21 mouse cellular contexts compared by ENCODE assay signal in the genomic region with DNA sequence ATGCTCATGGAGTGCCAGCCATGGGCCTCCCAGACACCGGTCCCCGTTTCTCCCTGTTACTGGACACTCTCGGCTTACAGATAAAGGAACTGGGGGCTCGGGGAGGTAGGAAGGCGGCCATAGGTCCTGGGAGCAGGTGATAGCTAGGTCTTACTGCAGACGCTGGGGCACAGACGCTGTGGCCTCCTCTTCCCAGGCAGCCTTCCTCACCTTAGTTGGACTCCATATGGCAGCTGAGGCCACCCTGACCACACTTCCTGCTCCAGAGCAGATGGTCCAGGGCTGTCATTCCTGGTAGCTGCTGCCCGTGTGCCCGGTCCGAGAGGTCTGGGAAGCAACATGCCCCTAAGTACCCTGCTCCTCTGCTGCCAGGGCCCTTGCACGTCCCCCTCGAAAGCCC. TPM values are rescaled to one million over a fixed set of nuclear protein-coding genes. Genes with fewer than 3 reads are reported as not detected.
DNase-seq lines count a peak whose midpoint lies in the region; ATAC-seq lines count a peak whose summit lies in the region.
"Had no signal": no experiment of that assay in that cellular context is flagged by ENCODE, and none has a peak within 500 bp of the region (broad histone marks: within the 10 kb centered on the region; RNA-seq: fewer than 3 reads in every experiment).

No protein-coding gene starts in this region.

- no peaks in the 10 kb centered on the region for H3K9me3 ChIP-seq in heart, embryonic 11.5 days (replicated peaks; ENCODE audit: control insufficient read depth, low read length)
- H3K9me3 ChIP-seq: forebrain, embryonic 15.5 days; heart, embryonic 12.5 days; hindbrain, embryonic 15.5 days; intestine, embryonic 15.5 days; kidney, embryonic 15.5 days; liver, embryonic 13.5 days; stomach, embryonic 15.5 days had no signal

- ATAC-seq in heart, embryonic 11.5 days (replicated peaks; ENCODE audit: insufficient number of reproducible peaks, low FRiP score, low TSS enrichment) = no peak
- ATAC-seq: forebrain, embryonic 15.5 days; intestine, embryonic 15.5 days had no signal

- H3K4me2 ChIP-seq in heart, embryonic 11.5 days = no peak overlapping the region
- H3K4me2 ChIP-seq: forebrain, embryonic 15.5 days; heart, embryonic 12.5 days; hindbrain, embryonic 15.5 days; intestine, embryonic 15.5 days; kidney, embryonic 15.5 days; liver, embryonic 13.5 days; stomach, embryonic 15.5 days had no signal

- 81% methylated on average over 12 of the region's 12 CpGs for WGBS in heart, embryonic 11.5 days (ENCODE audit: insufficient replicate concordance)

- no peaks in the 10 kb centered on the region for H3K36me3 ChIP-seq in heart, embryonic 11.5 days (ENCODE audit: control insufficient read depth, insufficient read depth, low read length)
- H3K36me3 ChIP-seq: forebrain, embryonic 15.5 days; heart, embryonic 12.5 days; hindbrain, embryonic 15.5 days; intestine, embryonic 15.5 days; kidney, embryonic 15.5 days; liver, embryonic 13.5 days; stomach, embryonic 15.5 days had no signal

- H3K27me3 ChIP-seq in heart, embryonic 11.5 days (ENCODE audit: control insufficient read depth, insufficient read depth, low read length) = no peaks in the 10 kb centered on the region
- H3K27me3 ChIP-seq: forebrain, embryonic 15.5 days; heart, embryonic 12.5 days; hindbrain, embryonic 15.5 days; intestine, embryonic 15.5 days; kidney, embryonic 15.5 days; liver, embryonic 13.5 days; stomach, embryonic 15.5 days had no signal

- DNase-seq in heart, postnatal 36 days = no peak
- DNase-seq in brain, adult 2 months (ENCODE audit: low read depth, low spot score) = peak; percentile 92
- DNase-seq in cerebellum, adult 11-12 months = peak; percentile 90
- DNase-seq in cerebellum, postnatal 25 days = peak; percentile 83 to 84
- DNase-seq in layer of hippocampus, adult 11-12 months (ENCODE audit: low spot score) = no peak
- DNase-seq in lung, postnatal 25 days (ENCODE audit: low spot score) = no peak
- DNase-seq: adrenal gland, adult 2 months; heart, postnatal 10 days; kidney, postnatal 4 days; layer of hippocampus, adult 9-11 months; liver, embryonic 13.5 days; lung, adult 2 months; lung, postnatal 14 days; thymus, postnatal 25 days had no signal

- H3K4me1 ChIP-seq in heart, embryonic 11.5 days (ENCODE audit: control insufficient read depth, insufficient read depth, low read length) = peaks cover 76% of the 10 kb centered on the region

- intact Hi-C loops in heart, postnatal 36 days (cut with DNase I) = no loop called here

- no peak overlapping the region for H3K4me3 ChIP-seq in heart, embryonic 11.5 days (ENCODE audit: low read depth, low read length)
- H3K4me3 ChIP-seq: forebrain, embryonic 15.5 days; heart, embryonic 12.5 days; hindbrain, embryonic 15.5 days; intestine, embryonic 15.5 days; kidney, embryonic 15.5 days; liver, embryonic 13.5 days; stomach, embryonic 15.5 days had no signal

- H3K27ac ChIP-seq in heart, embryonic 11.5 days (ENCODE audit: low read depth, low read length) = no peak overlapping the region
- H3K27ac ChIP-seq: forebrain, embryonic 15.5 days; hindbrain, embryonic 15.5 days; intestine, embryonic 15.5 days; kidney, embryonic 15.5 days; liver, embryonic 13.5 days; stomach, embryonic 15.5 days had no signal

- peak overlapping the region; percentile 28; the same call in 1 of the 2 replicates for H3K9ac ChIP-seq in heart, embryonic 11.5 days (ENCODE audit: low read depth, low read length)
- H3K9ac ChIP-seq: forebrain, embryonic 15.5 days; heart, embryonic 12.5 days; hindbrain, embryonic 15.5 days; intestine, embryonic 15.5 days; kidney, embryonic 15.5 days; liver, embryonic 13.5 days; stomach, embryonic 15.5 days had no signal

RNA-seq across cellular contexts. Expression of a gene that starts 47.6 kb away (rescaled TPM):
- polyA plus RNA-seq in heart, embryonic 11.5 days (2014; fragmentation: Nextera tagmentation; extraction: Ambion mirVana) = 4.0 and 5.6 TPM in 2 replicates
- 10 to 100 TPM; 28.8 to 30.5 TPM for total RNA-seq in heart, postnatal 36 days (2021)

RNA-seq across cellular contexts. Expression of a gene that starts 47.8 kb away (rescaled TPM):
- polyA plus RNA-seq in heart, embryonic 11.5 days (2014; fragmentation: Nextera tagmentation; extraction: Ambion mirVana) = 62.4 and 64.4 TPM in 2 replicates
- 10 to 100 TPM; 83.9 to 91.6 TPM for total RNA-seq in heart, postnatal 36 days (2021)

RNA-seq across cellular contexts. Expression of a gene that starts 48.3 kb away (rescaled TPM):
- 6.3 and 7.8 TPM in 2 replicates for polyA plus RNA-seq in heart, embryonic 11.5 days (2014; fragmentation: Nextera tagmentation; extraction: Ambion mirVana)
- total RNA-seq in heart, postnatal 36 days (2021) = 10 to 100 TPM; 33.6 to 38.9 TPM

Comparison
In these comparisons a context has a peak if more than half of its experiments do, and no peak if none do; other contexts are left out.
1. DNase-seq: peak in brain, adult 2 months (single experiment), cerebellum, adult 11-12 months (single experiment) and cerebellum, postnatal 25 days (2 of 2); none in heart, postnatal 36 days (0 of 2), layer of hippocampus, adult 11-12 months (single experiment) and lung, postnatal 25 days (single experiment).